Mouse (Mus musculus) limb, embryonic 11.5 days (tissue): ENCODE data around the gene Frem1. TPM values are rescaled to one million over a fixed set of nuclear protein-coding genes. Genes with fewer than 3 reads are reported as not detected.
A peak's percentile ranks its signal among the peaks of the same experiment; 100 is the strongest.

Experiments
- ATAC-seq: fragments of 200-750 bp; cut with Nextera tagmentation; 2 replicates; pipeline ENCODE4 v1.8.0; 2017; ENCODE audit warnings: low read depth; ENCODE audit not compliant: insufficient number of reproducible peaks, low FRiP score, low TSS enrichment
- DNase-seq: peaks from one replicate; pipeline ENCODE4 v3.0.0-alpha.2; 2015; ENCODE audit warnings: low spot score
- H3K27ac ChIP-seq: fragments of 300-500 bp; sonication (generic); replicated peaks from 2 replicates; pipeline ENCODE4 v1.5.1; 2014; ENCODE audit warnings: low read depth, mild to moderate bottlenecking, low read length
- H3K27me3 ChIP-seq: fragments of 300-500 bp; sonication (generic); 2 replicates; pipeline ENCODE4 v1.6.1; 2014; ENCODE audit warnings: mild to moderate bottlenecking, low read length, mixed read lengths; ENCODE audit not compliant: control insufficient read depth, insufficient read depth
- H3K36me3 ChIP-seq: fragments of 300-500 bp; sonication (generic); 2 replicates; pipeline ENCODE4 v1.6.1; 2014; ENCODE audit warnings: mild to moderate bottlenecking, low read length, moderate library complexity, mixed read lengths; ENCODE audit not compliant: control insufficient read depth, insufficient read depth
- H3K4me1 ChIP-seq: fragments of 300-500 bp; sonication (generic); 2 replicates; pipeline ENCODE4 v1.6.1; 2014; ENCODE audit warnings: low read length, mixed read lengths; ENCODE audit not compliant: control insufficient read depth, insufficient read depth
- H3K4me2 ChIP-seq: fragments of 300-500 bp; sonication (generic); 2 replicates; pipeline ENCODE4 v1.6.1; 2014; ENCODE audit warnings: low read depth, mild to moderate bottlenecking, moderate library complexity; ENCODE audit not compliant: severe bottlenecking
- H3K4me3 ChIP-seq: fragments of 300-500 bp; sonication (generic); 2 replicates; pipeline ENCODE4 v1.5.1; 2014; ENCODE audit warnings: low read depth, low read length
- H3K9ac ChIP-seq: fragments of 300-500 bp; sonication (generic); 2 replicates; pipeline ENCODE4 v1.6.1; 2014; ENCODE audit warnings: mild to moderate bottlenecking, low read length
- H3K9me3 ChIP-seq: fragments of 300-500 bp; sonication (generic); 2 replicates; pipeline ENCODE4 v1.6.1; 2016; ENCODE audit warnings: low read length; ENCODE audit not compliant: control insufficient read depth
- WGBS: fragments of 180-500 bp; shearing (Covaris S2); extraction: QIAGEN DNeasy Blood & Tissue Kit; methylation state at CpG from one replicate; pipeline ENCODE4 v1.1.7; 2014; 5-methylcytosine and 5-hydroxymethylcytosine counted together
- polyA plus RNA-seq: library from polyadenylated mRNA; unstranded; fragments of >200 nt; fragmentation: Nextera tagmentation; extraction: Ambion mirVana; gene quantifications from 2 replicates; pipeline ENCODE4 v1.2.1, GENCODE M21; 2014

The Frem1 gene
- polyA plus RNA-seq, 1 experiment from 2014 or later, result 15.1 TPM

DNA sequence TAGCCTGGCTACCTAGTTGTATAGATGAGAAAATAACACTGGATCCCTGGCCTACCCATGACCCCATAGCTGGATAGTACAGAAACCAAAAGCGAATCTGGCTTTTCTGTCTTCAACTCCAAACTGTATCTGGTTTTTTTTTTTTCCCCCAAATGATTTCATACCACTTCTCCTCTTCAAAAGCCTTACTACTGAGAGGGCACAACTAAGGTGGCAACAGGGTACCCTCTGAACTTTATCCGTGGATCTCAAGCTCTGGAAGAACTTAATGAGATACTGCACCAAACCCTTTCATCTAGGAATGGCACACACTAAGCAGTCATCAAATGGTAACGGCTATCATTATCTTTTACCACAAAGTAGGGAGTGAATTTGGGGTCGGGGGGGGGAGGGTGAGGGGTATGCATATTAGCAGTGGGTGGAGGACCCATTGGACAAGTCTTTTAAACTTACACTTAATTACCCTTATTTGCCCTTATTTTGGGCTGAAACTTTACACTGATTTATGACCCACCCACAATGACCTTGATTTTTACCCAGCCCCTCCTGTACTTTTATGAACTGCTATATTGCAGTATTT lies 193.6 kb downstream of the Frem1 start:
- Histone ChIP-seq H3K27me3 (no peaks in the 10 kb centered on the region), H3K4me3 (peak overlapping the region; percentile 80), H3K9me3 (no peaks in the 10 kb centered on the region), H3K27ac (no peak overlapping the region), H3K36me3 (no peaks in the 10 kb centered on the region), H3K4me2 (peak overlapping the region; percentile 60), H3K4me1 (no peaks in the 10 kb centered on the region), H3K9ac (peak overlapping the region; percentile 88)
- no peak for ATAC-seq
- no peak for DNase-seq
- 31% methylated on average over 4 of the region's 4 CpGs for whole genome bisulfite sequencing

- Histone ChIP-seq H3K36me3 (no peaks in the 10 kb centered on the region), H3K4me1 (no peaks in the 10 kb centered on the region), H3K4me2 (no peak overlapping the region), H3K4me3 (no peak overlapping the region), H3K27ac (no peak overlapping the region), H3K9ac (no peak overlapping the region), H3K9me3 (no peaks in the 10 kb centered on the region), H3K27me3 (no peaks in the 10 kb centered on the region)
- ATAC-seq (no peak), DNase-seq (no peak)
- 89% methylated on average over 3 of the region's 3 CpGs for WGBS
These were observed 195.2 kb downstream of the Frem1 start for GRCm38 (mm10) chr4:82856986-82857385.

- Histone ChIP-seq H3K9me3 (no peaks in the 10 kb centered on the region), H3K9ac (no peak overlapping the region), H3K27ac (no peak overlapping the region), H3K4me3 (no peak overlapping the region), H3K4me2 (no peak overlapping the region), H3K36me3 (no peaks in the 10 kb centered on the region), H3K27me3 (no peaks in the 10 kb centered on the region), H3K4me1 (no peaks in the 10 kb centered on the region)
- no peak for ATAC-seq
- 89% methylated on average over 2 of the region's 2 CpGs for WGBS
- no peak for DNase-seq
These were observed 198.3 kb downstream of the Frem1 start for GRCm38 (mm10) chr4:82853809-82854208.

DNA sequence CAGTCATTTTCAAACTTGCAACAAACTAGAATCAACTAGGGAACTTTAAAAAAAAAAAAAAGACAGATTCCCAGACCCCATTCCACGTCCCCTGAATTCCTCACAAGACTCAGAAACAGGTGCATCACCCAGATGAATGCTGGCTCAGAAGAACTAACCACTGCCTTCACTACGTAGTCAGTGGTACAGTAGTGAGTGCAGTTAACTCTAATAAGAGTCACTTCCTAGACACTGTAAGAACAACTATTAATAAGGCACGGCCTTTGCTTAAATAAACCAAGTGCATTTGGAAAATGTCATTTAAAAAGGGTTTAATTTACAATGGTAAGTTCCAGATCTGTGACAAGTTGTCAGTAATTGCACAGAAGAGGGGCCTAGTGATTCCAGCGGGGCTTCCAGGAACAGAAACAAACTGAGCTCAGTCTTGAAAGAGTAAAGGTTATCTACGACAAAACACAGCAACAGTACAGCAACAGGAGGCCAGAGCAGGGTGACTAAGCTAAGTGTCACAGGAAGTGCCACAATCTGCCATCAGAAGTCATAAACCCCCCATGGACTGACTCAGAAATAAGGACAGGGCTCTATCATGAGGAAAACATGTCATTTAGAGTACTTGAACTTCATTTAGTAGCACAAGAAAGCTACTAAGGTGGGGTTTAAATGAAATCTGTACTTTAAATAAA lies 203.4 kb downstream of the Frem1 start:
- H3K9me3 ChIP-seq, result no peaks in the 10 kb centered on the region
- no peaks in the 10 kb centered on the region for H3K4me1 ChIP-seq
- no peak overlapping the region for H3K4me2 ChIP-seq
- H3K36me3 ChIP-seq, result no peaks in the 10 kb centered on the region
- H3K4me3 ChIP-seq, result no peak overlapping the region
- DNase-seq (no peak), ATAC-seq (no peak)
- WGBS, result 47% methylated on average over 5 of the region's 5 CpGs
- no peak overlapping the region for H3K9ac ChIP-seq
- H3K27me3 ChIP-seq, result no peaks in the 10 kb centered on the region
- H3K27ac ChIP-seq, result no peak overlapping the region

Other genes starting within 250 kb of the Frem1 start
- 10.1 and 11.4 TPM in 2 replicates for gene Zdhhc21, start 192.4 kb downstream of the Frem1 start, polyA plus RNA-seq
- 0.21 TPM in 1 of 2 replicates, not detected in the other for gene Cer1, start 167.2 kb downstream of the Frem1 start, polyA plus RNA-seq